Mouse (Mus musculus) kidney, adult 9 months (tissue): ENCODE data around the gene Tnrc6c.
A peak's percentile ranks its signal among the peaks of the same experiment; 100 is the strongest.

Source experiments
- DNase-seq: peaks from one replicate; pipeline ENCODE4 v3.0.0; 2022

Tnrc6c gene

GRCm38 (mm10) chr11:117639331-117639970 is 14.6 kb upstream of the Tnrc6c start:
- no peak for DNase-seq

GRCm38 (mm10) chr11:117642181-117642580 is 11.9 kb upstream of the Tnrc6c start:
- DNase-seq: no peak

GRCm38 (mm10) chr11:117643240-117643639 is 10.8 kb upstream of the Tnrc6c start:
- no peak for DNase-seq

GRCm38 (mm10) chr11:117646786-117647185 is 7.3 kb upstream of the Tnrc6c start:
- no peak for DNase-seq

- no peak for DNase-seq
These were observed 6.1 kb upstream of the Tnrc6c start for GRCm38 (mm10) chr11:117648005-117648404.

- no peak for DNase-seq
These were observed 3.1 kb upstream of the Tnrc6c start for GRCm38 (mm10) chr11:117650721-117651644.

GRCm38 (mm10) chr11:117652907-117653306 is 1.2 kb upstream of the Tnrc6c start:
- DNase-seq: no peak

GRCm38 (mm10) chr11:117654380-117654924 is 363 bp downstream of the Tnrc6c start:
- DNase-seq: peak; percentile 100

GRCm38 (mm10) chr11:117654934-117655291 is 824 bp downstream of the Tnrc6c start:
- DNase-seq: no peak

GRCm38 (mm10) chr11:117655292-117656076 is 1.4 kb downstream of the Tnrc6c start:
- peak; percentile 37 for DNase-seq

- no peak for DNase-seq
These were observed 1.9 kb downstream of the Tnrc6c start for GRCm38 (mm10) chr11:117656077-117656401.

- DNase-seq: no peak
These were observed 4.9 kb downstream of the Tnrc6c start for GRCm38 (mm10) chr11:117658974-117659373.

GRCm38 (mm10) chr11:117663036-117663809 is 9.1 kb downstream of the Tnrc6c start:
- no peak for DNase-seq

GRCm38 (mm10) chr11:117663810-117664139 is 9.7 kb downstream of the Tnrc6c start:
- DNase-seq: no peak

- DNase-seq: no peak
These were observed 11.1 kb downstream of the Tnrc6c start for GRCm38 (mm10) chr11:117665189-117665588.

- DNase-seq: no peak
These were observed 12.5 kb downstream of the Tnrc6c start for GRCm38 (mm10) chr11:117666563-117666962.

GRCm38 (mm10) chr11:117667152-117667551 is 13.1 kb downstream of the Tnrc6c start:
- DNase-seq: no peak

- no peak for DNase-seq
These were observed 13.7 kb downstream of the Tnrc6c start for GRCm38 (mm10) chr11:117667825-117668224.

- DNase-seq: no peak
These were observed 17.5 kb downstream of the Tnrc6c start for GRCm38 (mm10) chr11:117671626-117672025.

GRCm38 (mm10) chr11:117674531-117674930 is 20.4 kb downstream of the Tnrc6c start:
- DNase-seq: no peak

- DNase-seq: no peak
These were observed 22.6 kb downstream of the Tnrc6c start for GRCm38 (mm10) chr11:117676649-117677048.

GRCm38 (mm10) chr11:117677111-117677510 is 23.0 kb downstream of the Tnrc6c start:
- no peak for DNase-seq

- no peak for DNase-seq
These were observed 23.5 kb downstream of the Tnrc6c start for GRCm38 (mm10) chr11:117677594-117677993.
